Mouse (Mus musculus) forelimb bud, embryonic 11.5 days (tissue): ENCODE results near the gene Slc15a4.

Source experiments
- DNase-seq: peaks from one replicate; pipeline ENCODE4 v3.0.0-alpha.2; 2012; ENCODE audit warnings: low read depth, low spot score

The Slc15a4 gene

DNA sequence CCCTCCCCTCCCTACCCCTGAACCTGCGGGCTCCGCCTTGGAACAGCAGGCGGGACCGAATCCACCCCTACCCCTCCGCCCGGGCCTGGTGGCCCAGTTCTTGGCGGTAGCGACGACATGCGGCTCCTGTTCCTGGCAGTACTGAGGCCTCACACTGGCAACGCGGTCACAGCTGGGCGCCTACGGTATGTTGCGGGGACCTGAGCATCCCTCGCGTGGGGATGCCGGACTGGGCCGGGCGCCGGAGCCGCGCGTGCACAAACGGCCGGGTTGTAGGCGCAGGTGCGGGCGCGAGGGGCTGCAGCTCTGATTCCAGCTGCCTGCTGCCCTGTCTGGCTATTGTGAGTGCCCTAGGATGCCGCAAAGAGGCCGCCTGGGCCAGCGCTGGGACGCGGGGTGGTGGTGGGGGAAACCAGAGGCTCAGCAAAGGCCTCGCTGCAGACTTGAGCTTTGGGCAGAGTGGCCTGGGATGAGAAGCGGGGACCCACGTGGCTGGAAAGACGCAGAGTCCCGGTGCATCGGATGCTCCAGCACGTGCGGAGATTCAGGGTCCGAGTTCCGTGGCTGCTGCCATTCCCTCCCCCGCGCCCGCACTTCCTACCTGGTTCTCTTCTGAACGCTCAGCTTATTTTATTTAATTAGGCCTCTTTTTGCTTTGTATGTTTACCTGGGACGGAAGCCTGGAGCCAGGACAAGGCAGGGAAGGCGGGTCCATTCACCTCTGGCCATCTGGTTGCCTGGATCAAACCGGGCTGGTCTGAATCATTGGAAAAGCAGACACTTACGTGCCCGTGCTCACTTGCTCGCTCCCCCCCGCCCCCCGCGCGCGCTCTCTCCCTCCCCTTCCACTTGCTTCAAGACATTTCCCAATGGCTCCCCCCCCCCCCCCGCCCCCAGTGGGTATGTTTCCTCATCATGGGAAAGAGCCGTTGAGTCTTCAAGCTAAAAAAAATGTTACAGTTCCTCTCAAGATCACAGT, at the start of gene Slc15a4, which contains the start of gene Glt1d1:
Gene Slc15a4, minus strand, starts transcription at position 731 of the 979 bp plus-strand sequence.
Gene Glt1d1, plus strand, starts transcription at position 96 of the 979 bp plus-strand sequence.
- DNase-seq: peak; percentile 28

DNA sequence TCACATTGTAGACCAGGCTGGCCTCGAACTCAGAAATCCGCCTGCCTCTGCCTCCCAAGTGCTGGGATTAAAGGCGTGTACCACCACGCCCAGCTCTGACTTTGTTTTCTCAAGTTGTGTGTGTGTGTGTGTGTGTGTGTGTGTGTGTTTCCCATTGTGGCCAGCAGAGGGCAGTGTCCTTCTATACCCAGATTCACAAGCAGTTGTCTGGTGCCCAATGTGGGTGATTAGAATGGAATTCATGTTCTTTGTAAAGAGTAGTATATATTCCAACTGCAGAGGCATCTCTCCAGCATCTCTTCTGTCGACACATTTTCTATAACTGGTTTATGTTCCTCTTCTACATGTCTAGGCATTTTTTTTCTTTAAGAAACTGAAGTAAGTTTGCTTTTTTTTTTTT, 45.8 kb upstream of the Slc15a4 start:
- DNase-seq: no peak

DNA sequence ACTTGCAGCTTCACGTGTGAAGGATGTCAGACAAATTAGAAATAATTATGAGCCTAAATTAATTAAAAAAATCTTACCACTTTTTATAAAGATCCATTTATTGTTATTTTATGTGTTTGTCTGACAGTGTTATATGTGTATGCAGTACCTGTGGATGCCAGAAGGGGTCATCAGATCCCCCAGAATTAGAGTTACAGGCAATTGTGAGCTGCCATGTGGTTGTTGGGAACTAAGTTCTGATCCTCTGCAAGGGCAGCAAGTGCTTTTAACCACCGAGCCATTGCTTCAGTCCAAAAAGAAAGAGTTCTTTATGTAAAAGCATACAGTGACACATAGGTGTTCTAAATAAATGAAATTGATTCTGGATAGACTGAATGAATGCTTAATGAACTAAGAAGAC, 44.9 kb upstream of the Slc15a4 start:
- DNase-seq: no peak

DNA sequence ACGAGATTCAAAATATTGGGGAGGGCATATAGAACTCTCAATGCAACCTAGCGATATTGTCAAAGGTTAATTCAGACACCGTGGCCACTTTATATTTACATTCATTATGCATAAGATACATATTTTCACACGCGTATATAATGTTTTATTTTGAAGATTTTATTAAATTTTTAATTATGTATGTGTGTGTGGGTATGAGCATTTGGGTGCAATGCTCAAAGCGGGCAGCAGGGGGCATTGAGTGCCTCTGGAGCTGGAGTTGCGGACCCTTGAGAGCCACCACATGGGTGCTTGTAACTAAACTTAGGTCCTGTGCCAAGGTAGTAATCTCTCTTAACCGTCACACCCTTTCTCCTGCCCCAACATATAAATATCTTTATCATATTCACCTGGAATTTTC, 41.2 kb upstream of the Slc15a4 start:
- no peak for DNase-seq

DNA sequence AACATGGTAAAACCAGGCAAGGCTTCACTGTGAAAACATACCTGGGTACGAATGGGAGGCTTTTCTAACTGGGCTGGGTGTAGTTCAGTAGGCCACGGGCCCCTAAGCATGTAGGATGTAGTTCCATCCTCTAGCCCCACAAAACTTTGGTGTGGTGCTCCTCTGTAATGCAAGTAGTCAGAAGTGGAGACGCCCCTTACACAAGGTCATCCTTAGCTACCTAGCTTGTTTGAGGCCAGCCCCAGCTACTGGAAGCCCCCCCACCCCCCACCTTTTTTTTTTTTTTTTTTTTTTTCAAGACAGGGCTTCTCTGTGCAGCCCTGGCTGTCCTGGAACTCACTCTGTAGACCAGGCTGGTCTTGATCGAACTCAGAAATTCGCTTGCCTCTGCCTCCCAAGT, 28.3 kb upstream of the Slc15a4 start:
- DNase-seq: no peak

DNA sequence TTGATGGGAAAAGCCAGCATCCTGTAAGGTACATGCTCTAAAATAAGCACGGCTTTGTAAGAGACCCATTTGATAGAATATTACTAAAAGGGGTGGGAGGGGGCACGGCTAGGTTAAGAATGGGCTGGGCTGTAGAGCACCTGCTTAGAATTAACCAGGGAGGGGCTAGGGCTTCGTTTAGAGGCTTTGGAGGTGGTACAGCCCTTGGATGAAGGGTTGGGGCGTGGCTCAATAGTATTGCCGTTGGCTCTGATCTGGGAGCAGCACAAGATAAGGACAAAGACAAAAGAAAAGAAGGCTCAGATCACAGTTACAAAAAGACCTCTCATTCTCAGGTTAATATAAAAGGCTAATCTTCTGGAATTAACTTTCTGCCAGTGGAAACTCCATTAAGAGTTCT, 27.6 kb upstream of the Slc15a4 start:
- DNase-seq: no peak

DNA sequence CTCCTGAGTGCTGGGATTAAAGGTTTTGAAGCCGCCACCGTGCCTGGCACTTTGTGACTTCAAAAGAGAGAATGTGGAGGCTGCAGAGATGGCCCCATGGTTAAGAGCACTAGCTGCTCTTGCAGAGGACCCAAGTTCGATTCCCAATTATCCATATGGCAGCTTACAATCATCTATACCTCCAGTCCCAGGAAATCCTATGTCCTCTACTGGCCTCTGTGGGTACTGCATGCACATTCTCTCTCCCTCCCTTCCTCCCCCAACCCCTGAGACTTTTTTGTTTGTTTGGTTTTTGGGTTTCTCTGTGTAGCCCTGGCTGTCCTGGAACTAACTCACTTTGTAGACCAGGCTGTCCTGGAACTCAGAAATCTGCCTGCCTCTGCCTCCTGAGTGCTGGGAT, 26.6 kb upstream of the Slc15a4 start:
- DNase-seq: no peak

DNA sequence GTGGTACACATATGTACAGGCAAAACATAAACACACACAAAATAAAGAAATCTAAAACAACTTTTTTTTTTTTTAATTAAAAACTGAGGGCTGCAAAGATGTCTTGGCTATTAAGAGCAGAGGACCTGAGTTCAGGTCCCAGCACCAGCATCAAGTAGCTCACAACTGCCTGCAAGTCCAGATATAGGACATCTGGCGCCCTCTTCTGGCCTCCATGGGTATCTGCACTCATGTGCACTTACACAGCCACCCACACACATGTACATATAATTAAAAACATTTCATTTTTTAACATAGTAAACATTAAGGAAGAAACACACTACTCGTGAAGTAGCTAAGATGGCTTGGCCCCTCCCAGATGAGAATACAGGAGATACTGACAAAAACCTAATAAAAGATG, 25.6 kb upstream of the Slc15a4 start:
- DNase-seq: no peak

DNA sequence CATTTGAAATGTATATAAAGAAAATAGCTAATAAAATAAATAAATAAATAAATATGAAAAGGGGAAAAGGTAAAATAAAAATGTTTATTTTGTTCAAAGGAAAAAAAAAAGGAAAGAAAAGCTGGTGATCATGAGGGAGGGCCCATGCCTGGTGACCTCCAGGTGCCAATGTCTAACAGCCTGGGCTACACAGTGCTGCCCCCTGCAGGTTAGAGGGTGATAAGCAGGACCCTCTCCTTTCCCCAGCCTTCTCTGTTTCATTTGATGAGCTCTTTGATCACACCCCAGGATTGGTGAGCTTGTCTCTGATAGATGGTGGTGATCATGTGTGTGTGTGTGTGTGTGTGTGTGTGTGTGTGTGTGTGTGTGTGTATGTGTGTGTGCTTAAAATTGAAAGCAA, 16.4 kb upstream of the Slc15a4 start:
- DNase-seq: no peak

DNA sequence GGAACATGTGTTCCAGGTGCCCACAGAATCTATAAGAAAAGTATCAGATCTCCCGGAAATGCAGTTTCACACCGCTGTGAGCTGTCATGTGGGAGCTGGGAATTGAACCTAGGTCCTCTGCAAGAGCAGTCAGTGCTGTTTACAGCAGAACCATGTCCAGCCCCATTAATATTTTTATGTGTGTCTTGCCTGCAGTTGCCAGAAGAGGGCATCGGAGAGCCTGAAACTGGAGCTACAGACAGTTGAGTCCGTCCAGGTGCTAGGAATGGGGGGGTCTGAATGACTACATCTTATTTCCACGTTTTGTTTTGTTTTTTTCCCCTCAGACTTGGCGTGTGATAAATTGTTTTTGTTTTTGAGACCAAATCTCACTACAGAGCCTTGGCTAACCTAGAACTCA, 15.3 kb upstream of the Slc15a4 start:
- DNase-seq: peak; percentile 20

DNA sequence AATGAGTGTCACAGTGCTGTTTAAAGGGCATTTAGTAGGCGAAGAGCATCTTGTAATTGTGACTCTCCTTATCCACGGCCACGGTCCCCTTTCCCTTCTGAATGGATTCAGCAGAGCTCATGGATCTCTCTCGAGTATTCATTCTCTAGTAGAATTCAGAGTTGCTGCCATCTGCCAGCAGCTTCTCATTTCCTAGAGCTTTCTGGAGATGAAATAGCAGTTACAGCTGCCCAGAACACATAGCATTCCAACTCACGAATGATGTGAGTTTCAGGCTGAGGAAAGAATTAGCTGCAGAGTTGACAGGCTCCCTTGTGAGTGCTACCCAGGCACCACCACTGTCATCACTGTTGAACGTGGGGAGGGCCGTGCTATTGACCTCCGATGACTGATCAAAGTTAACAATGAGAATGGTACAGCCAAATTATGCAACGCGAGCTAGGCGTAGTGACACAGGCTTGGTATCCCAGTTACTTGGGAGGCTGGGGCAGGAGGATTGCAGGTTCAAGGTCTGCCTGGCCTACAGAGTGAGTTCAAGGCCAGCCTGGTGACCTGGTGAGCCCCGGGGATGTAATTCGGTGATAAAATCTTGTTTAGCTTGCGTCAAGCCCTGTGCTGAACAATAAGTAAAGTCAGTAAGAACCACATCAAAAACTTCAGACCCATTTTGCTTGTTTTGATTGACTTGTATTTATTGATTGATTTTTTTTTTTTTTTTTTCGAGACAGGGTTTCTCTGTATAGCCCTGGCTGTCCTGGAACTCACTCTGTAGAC, 8.7 kb upstream of the Slc15a4 start:
- no peak for DNase-seq

DNA sequence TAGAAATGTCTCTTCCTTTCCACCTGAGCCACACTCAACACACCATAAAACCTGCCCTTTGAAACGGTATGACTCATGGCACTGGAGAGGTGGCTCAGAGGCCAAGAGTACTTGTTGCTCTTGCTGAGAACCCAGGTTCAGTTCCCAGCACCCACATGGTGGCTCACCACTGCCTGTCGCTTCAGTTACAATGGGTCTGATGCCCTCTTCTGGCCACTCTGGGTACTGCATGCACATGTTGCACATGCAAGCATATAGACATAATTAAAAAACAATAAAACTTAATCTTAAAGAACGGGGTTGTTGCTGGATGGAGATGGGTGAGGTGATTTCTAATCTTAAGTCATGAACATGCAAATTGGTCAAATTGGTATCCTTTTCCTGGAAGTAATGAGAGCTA, 7.7 kb upstream of the Slc15a4 start:
- no peak for DNase-seq

DNA sequence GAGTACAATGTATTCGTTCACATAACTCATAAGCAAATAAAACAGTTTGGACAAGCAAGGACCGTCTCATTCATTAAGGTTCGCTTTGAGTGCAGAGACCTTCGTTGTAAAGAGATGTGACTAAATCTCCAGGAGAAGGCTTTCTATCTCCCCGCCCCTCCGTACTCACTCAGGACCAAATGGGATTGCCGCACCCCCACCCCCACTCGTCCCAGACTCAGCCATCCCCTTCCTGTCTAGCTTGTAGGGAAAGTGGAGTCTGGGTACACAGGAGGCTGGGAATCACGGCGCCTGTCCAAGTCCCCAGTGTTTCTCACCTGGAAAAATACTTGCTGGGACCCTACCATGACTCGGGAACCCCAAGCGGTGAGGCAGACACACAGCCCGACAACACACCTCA, 6.9 kb upstream of the Slc15a4 start:
- DNase-seq: no peak

DNA sequence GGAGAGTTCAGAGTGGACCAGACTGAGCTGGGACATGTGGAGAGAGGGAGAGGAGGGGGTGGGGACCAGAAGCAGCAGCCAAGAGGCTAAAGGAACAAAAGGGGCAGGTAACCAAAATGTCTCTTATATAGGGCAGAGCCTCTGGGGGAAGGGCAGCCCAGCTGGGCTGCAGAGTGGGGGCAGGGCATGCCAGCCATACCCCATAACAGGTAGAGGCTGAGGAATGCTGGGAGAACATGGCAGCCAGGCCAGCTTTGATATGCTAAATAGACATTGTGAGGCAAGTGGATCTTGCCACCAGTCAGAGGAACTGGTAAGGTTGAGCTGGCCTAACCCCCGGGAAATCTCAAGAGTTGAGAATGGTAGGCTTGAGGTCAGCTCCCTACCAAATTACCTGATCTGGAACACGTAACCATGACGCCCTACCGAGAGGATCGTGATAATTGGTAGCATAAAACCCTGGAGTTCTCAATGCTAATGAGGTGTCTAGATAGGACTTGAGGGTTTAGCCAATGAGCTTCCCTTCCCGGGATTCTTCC, 6.4 kb upstream of the Slc15a4 start:
- DNase-seq: no peak

DNA sequence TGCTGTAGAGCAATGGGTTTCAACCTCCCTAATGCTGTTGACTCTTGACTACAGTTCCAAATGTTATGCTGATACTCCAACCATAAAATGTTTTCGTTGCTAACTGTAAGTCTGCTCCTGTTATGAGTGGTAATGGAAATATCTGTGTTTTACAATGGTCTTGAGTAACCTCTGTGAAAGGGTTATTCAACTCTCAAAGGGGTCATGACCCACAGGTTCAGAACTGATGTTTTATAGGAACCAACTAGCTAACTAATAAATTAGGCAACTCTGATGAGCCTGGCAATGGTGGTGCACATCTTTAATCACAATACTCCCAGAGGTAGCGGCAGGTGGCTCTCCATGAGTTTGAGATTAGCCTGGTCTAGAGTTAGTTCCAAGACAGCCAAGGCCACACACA, 5.5 kb upstream of the Slc15a4 start:
- no peak for DNase-seq

DNA sequence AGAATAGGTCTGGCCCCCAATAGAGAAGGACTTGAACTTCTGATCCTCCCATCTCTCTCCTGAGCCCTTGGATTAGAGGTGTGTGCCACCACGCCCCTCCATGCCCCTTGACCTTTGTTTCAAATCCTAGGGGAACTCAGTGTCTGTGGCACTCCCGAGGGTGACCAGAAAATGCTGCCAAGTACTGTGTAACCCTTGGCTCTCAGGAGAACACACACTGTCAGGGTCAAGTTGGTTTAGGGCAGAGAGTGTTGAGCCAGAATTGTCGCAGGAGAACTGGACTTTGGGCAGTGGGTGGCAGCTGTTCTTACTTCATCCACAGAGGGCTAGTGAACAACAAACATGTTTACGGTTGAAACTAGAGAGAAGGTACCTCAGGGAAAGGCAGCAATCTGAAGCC, 4.9 kb upstream of the Slc15a4 start:
- no peak for DNase-seq

DNA sequence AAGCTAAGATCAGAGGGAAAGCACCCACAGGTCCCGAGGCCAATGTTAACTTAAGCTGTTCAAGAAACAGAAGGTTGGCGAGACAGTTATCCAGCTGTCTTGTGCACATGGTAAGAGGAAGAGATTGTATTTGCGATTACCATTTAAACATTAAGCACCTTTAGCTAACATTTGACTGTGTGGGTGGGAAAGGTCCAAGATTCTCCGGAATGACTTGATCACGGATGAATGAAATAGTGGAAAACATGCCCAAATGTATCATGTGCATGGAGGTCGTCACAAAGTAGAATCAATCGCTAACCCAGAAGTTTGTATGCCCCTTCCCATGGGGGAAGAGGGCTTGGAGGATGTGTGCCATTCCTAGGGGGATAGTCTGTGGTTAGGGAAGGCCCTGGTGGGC, 969 bp upstream of the Slc15a4 start:
- DNase-seq: no peak

DNA sequence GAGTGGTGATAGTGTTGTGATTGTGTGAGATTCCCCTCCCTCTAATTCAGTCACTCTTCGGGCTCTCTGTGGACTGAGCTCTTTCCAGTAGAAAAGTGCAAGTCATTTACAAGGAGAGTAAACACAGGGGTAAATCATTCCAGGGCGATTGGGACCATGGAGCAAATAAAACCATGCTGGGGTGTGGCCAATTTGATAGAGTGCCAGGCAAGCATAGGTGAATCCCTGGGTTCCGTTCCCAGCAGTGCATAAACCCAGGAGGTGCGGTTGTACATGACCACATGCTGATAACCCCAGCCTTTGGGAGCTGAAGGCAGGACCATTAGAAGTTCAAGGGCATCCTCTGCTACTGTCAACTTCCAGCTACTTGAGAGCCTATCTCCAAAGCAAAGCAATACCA, 491 bp upstream of the Slc15a4 start:
- no peak for DNase-seq

DNA sequence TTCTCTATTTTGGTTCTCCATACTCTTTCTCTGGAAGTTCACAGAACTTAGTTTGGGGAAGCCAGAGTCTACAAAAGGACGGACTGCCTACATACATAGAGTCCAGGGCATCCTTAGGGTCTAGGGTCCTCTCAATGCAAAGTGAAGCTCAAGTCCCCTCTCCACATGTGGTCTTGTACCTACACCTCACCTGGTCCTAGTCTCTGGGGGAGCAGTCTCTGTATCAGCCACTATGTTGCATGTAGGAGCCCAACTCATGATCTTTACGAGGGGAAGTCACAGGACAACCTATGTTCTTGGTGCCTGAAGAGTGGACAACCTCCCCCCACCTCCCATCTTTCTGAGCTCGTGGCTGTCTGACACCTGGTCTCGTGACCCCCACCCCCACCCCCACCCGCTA, 1.0 kb downstream of the Slc15a4 start:
- DNase-seq: no peak

DNA sequence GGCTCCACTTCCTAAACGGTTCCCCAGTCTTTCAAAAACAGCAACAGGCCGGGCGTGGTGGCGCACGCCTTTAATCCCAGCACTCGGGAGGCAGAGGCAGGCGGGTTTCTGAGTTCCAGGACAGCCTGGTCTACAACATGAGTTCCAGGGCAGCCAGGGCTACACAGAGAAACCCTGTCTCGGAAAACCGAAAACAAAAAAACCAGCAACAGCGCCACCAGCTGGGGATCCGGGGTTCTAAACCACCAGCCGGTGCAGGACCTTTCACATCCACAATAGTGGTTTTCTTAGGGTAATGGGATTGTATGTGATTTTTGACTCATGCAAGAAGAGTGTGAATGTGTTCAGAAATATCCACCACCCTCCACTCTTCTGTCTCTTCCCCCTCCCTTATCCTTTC, 5.5 kb downstream of the Slc15a4 start:
- no peak for DNase-seq

DNA sequence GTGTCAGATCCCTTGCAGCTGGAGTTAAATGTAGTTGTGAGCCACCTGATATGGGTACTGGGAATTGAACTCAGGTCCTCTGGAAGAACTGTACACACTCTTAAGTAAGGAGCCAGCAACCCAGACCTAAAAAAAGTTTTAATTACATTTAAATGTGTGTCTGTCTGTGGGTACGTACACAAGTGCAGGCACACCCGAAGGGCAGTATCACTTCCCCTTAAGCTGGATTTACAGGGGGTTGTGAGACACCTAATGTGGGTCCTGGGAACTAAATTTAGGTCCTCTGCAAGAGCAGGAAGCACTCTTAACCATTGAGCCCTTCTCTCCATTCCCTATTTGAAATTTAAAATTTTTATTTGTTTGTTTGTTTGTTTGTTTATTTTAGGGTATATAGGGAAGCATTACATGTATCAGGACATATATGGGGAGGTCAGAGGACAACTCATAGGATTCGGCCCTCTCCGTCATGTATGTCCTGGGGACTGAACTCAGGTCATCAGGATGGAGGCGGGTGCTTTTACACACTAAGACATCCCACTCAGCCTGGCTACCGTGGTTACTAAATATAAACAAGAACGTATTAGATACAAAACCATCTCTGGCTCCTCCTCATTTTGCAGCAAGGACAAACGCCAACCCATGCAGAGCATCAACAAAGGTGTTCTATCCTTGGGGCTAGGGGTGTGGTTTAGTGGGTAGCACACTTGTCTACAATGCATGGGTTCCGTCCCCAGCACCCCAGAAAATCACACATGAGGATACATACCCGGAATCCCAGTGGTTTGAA, 8.1 kb downstream of the Slc15a4 start:
- no peak for DNase-seq

DNA sequence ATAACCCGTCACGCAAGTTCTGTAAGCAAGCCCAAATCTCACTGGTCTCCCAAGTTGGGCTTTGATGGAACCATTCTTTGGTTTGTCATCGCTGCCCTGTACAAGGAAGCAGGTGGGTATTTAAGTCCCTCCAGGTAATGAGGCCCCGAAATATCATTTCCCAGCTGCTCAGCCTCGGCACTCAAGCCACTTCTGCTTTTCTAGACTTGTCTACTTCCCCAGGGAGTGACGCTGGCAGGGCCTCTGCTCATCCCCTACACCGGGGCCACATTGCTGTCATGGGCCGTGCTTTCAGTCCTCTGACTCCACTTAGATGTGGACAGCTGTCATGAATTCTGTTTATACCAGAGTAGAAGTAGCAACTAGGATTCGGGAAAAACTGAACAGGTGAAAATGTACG, 11.6 kb downstream of the Slc15a4 start:
- no peak for DNase-seq
